In the genomic region with DNA sequence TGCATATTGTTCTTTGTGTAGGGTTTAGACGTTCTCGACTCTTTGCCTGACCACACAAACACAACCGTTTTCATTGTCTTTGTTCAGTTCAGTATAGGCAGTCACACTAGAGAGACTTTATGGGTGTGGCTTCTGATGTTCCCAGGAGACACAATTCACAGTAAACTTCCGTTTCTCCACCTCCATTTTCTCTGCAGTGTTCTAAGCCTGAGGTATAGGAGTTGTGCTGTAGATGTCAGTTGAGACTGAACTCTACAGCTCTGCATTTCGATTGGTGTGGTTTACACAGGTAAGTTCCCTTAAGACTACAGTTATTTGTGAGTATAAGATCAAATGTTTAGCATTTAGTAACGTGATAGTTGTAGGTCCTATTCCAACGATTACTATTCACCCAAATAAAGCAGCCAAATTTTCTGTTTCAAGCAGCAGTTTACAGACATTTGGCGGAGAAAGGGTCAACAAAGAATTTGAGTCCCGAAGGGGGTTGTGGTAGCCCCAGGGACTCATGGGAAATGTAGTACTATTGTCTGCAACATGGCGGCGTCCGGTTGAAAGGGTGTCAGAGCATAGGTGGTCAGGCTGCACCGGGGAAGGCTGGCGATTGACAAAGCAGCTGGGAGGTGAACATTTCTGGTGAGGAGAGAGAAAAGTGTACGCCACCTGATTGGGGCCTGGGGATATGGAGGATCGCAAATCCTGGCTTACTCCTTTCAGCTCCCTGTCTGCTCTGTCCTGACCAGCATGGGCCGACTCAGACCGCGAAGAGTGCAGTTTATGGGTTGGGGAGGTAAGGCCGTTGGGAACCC, we compare ENCODE assay signal across 8 mouse cellular contexts. TPM values are rescaled to one million over a fixed set of nuclear protein-coding genes. Genes with fewer than 3 reads are reported as not detected.
A peak's percentile ranks its signal among the peaks of the same experiment; 100 is the strongest.
DNase-seq lines count a peak whose midpoint lies in the region; ATAC-seq and TF ChIP-seq lines count a peak whose summit lies in the region.

Alkbh8 (plus strand) TSS at position 179 of the 806 bp plus-strand sequence.

- H3K4me3 ChIP-seq in gastrocnemius, adult 2 months: peak within 1 kb of the TSS; percentile 80
- H3K4me3 ChIP-seq in hindbrain, postnatal 0 days (ENCODE audit: low read length): peak within 1 kb of the TSS; percentile 79
- peak within 1 kb of the TSS; percentile 71 for H3K4me3 ChIP-seq in left cerebral cortex, adult 2 months

- peak within 1 kb of the TSS; percentile 72 for H3K4me2 ChIP-seq in hindbrain, postnatal 0 days (ENCODE audit: low read depth, low read length)

- intact Hi-C loops in gastrocnemius, adult 2 months (cut with DNase I): no loop called here
- intact Hi-C loops in left cerebral cortex, adult 2 months (cut with DNase I): loop anchor here (5.0 kb wide), 1 partner anchor 67 kb away; the partner anchor contains the start of gene Cwf19l2

- TF ChIP-seq CTCF in gastrocnemius, adult 2 months (IDR thresholded peaks at IDR 0.05): peak; percentile 41
- peak; percentile 58 for TF ChIP-seq CTCF in hindbrain, postnatal 0 days (IDR thresholded peaks at IDR 0.05; ENCODE audit: low read depth)
- TF ChIP-seq CTCF in left cerebral cortex, adult 2 months (IDR thresholded peaks at IDR 0.05): peak; percentile 55

- ATAC-seq in common myeloid progenitor, adult 5-6 weeks (replicated peaks; ENCODE audit: low read depth, poor library complexity, severe bottlenecking): peak; percentile 97
- ATAC-seq in hindbrain, postnatal 0 days: peak; percentile 98
- ATAC-seq in megakaryocyte, adult 5-6 weeks (ENCODE audit: poor library complexity, severe bottlenecking): peak; percentile 99

- peak; percentile 53 for DNase-seq in WW6 (ENCODE audit: low read depth, low spot score)
- peak; percentile 70 for DNase-seq in gastrocnemius, adult 2 months
- peak; percentile 95 for DNase-seq in hindbrain, postnatal 0 days (ENCODE audit: low spot score)
- peak; percentile 77 to 80 for DNase-seq in left cerebral cortex, adult 2 months (ENCODE audit: extremely low spot score in 1 of 2, low spot score in 2 of 2)
- DNase-seq in right cerebral cortex, adult 2 months (ENCODE audit: low spot score in 2 of 2): peak; percentile 84 to 85
- DNase-seq in urinary bladder, postnatal 14 days (ENCODE audit: low spot score): peak; percentile 71

- no peaks in the 10 kb centered on the region for H3K36me3 ChIP-seq in hindbrain, postnatal 0 days (ENCODE audit: insufficient read depth, low read length)

- H3K27ac ChIP-seq in gastrocnemius, adult 2 months: peak within 1 kb of the TSS; percentile 84
- H3K27ac ChIP-seq in hindbrain, postnatal 0 days: peak within 1 kb of the TSS; percentile 84
- H3K27ac ChIP-seq in left cerebral cortex, adult 2 months: peak within 1 kb of the TSS; percentile 83

- no peaks in the 10 kb centered on the region for H3K27me3 ChIP-seq in hindbrain, postnatal 0 days (ENCODE audit: insufficient read depth, low read length)

- no peaks in the 10 kb centered on the region for H3K4me1 ChIP-seq in hindbrain, postnatal 0 days (ENCODE audit: insufficient read depth, low read length)

- peak within 1 kb of the TSS; percentile 78 for H3K9ac ChIP-seq in hindbrain, postnatal 0 days (replicated peaks; ENCODE audit: low read length)

- under 1% methylated on average over 20 of the region's 20 CpGs for WGBS in hindbrain, postnatal 0 days

- H3K9me3 ChIP-seq in hindbrain, postnatal 0 days (ENCODE audit: low read length): no peaks in the 10 kb centered on the region

RNA-seq across cellular contexts. Expression of gene Alkbh8, which starts in this region (rescaled TPM):
- total RNA-seq in common myeloid progenitor, adult 5-6 weeks (2017): 30.9 and 35.2 TPM in 2 replicates
- total RNA-seq in gastrocnemius, adult 2 months (2021): 10 to 100 TPM; 18.7 to 26.1 TPM
- total RNA-seq in hindbrain, postnatal 0 days (2014; rRNA removed): 14.4 and 18.4 TPM in 2 replicates
- 41.1 and 44.9 TPM in 2 replicates for polyA plus RNA-seq in hindbrain, postnatal 0 days (2015; fragmentation: Nextera tagmentation; extraction: Ambion mirVana)
- total RNA-seq in left cerebral cortex, adult 2 months (2021): 10 to 100 TPM; 45.6 to 48.0 TPM
- total RNA-seq in megakaryocyte, adult 5-6 weeks (2015): 6.8 and 8.0 TPM in 2 replicates
- 8.7 and 9.0 TPM in 2 replicates for total RNA-seq in megakaryocyte, adult 5-6 weeks (2017)

Comparison
In these comparisons a context has a peak if more than half of its experiments do, and no peak if none do; other contexts are left out.
1. Peak in every context shown above with its lines: DNase-seq, ATAC-seq, H3K4me3 ChIP-seq and H3K27ac ChIP-seq.